Mouse (Mus musculus) MEL (cell line): ENCODE measurements around the gene Cd37. TPM values are rescaled to one million over a fixed set of nuclear protein-coding genes. Genes with fewer than 3 reads are reported as not detected.

Experiments used
- DNase-seq: peaks from one replicate; pipeline ENCODE4 v3.0.0; 2011; ENCODE audit warnings: low read depth, low spot score
- H3K27ac ChIP-seq: 2 replicates; pipeline ENCODE4 v1.5.1; 2012; ENCODE audit warnings: low read depth, mild to moderate bottlenecking, control low read depth, low read length, moderate library complexity; ENCODE audit not compliant: control insufficient read depth
- H3K27me3 ChIP-seq, 2 experiments: fragments of 150-350 bp in 1 of 2; sonication (generic) in 1 of 2; 2 replicates each; pipeline ENCODE4 v1.6.1; 2012; ENCODE audit warnings: low read length in 2 of 2, mild to moderate bottlenecking in 2 of 2, improper control_type of control experiment in 1 of 2, moderate library complexity in 1 of 2; ENCODE audit not compliant: insufficient read depth in 2 of 2, control insufficient read depth in 1 of 2
- H3K36me3 ChIP-seq, 2 experiments: 2 replicates each; pipeline ENCODE4 v1.6.1; 2012 to 2014; ENCODE audit warnings: low read length in 2 of 2, improper control_type of control experiment in 1 of 2, inconsistent platforms in 1 of 2, mild to moderate bottlenecking in 1 of 2; ENCODE audit not compliant: insufficient read depth in 2 of 2, control insufficient read depth in 1 of 2
- H3K4me1 ChIP-seq, 2 experiments: fragments of 150-350 bp in 1 of 2; sonication (generic) in 1 of 2; 2 replicates each; pipeline ENCODE4 v1.6.1; 2012; ENCODE audit warnings: low read length in 2 of 2, improper control_type of control experiment in 1 of 2, mild to moderate bottlenecking in 1 of 2; ENCODE audit not compliant: insufficient read depth in 2 of 2, control insufficient read depth in 1 of 2
- H3K4me3 ChIP-seq, 2 experiments: fragments of 150-350 bp in 1 of 2; sonication (generic) in 1 of 2; 2 replicates each; pipeline ENCODE4 v1.5.1; 2012; ENCODE audit warnings: low read depth in 2 of 2, low read length in 2 of 2, mild to moderate bottlenecking in 2 of 2, moderate library complexity in 2 of 2, control low read depth in 1 of 2, improper control_type of control experiment in 1 of 2; ENCODE audit not compliant: control insufficient read depth in 1 of 2, insufficient read depth in 1 of 2
- H3K79me2 ChIP-seq: 2 replicates; pipeline ENCODE4 v1.6.1; 2012; ENCODE audit warnings: mild to moderate bottlenecking, low read length, moderate library complexity; ENCODE audit not compliant: control insufficient read depth, poor library complexity, insufficient read depth
- H3K9ac ChIP-seq: 2 replicates; pipeline ENCODE4 v1.6.1; 2012; ENCODE audit warnings: low read depth, mild to moderate bottlenecking, control low read depth, low read length, moderate library complexity; ENCODE audit not compliant: control insufficient read depth, poor library complexity, severe bottlenecking
- H3K9me3 ChIP-seq: fragments of 150-350 bp; sonication (generic); replicated peaks from 2 replicates; pipeline ENCODE4 v1.6.1; 2012; ENCODE audit warnings: mild to moderate bottlenecking, low read length, improper control_type of control experiment, moderate library complexity; ENCODE audit not compliant: insufficient read depth
- BHLHE40 ChIP-seq: IDR thresholded peaks from 2 replicates; pipeline ENCODE4 v1.6.1; 2012; ENCODE audit warnings: low read depth, mild to moderate bottlenecking, inconsistent platforms, low read length, improper control_type of control experiment, borderline replicate concordance
- CHD1 ChIP-seq: IDR thresholded peaks from 2 replicates; pipeline ENCODE4 v1.6.1; 2012; ENCODE audit warnings: low read depth, mild to moderate bottlenecking, inconsistent platforms, low read length, improper control_type of control experiment
- CHD2 ChIP-seq: IDR thresholded peaks from 2 replicates; pipeline ENCODE4 v1.6.1; 2011; ENCODE audit warnings: low read length, improper control_type of control experiment
- CTCF ChIP-seq, 3 experiments: IDR thresholded peaks in 2 of 3; conservative IDR thresholded peaks in 1 of 3; 2 replicates each; pipeline ENCODE4 v1.5.1; 2011 to 2012; ENCODE audit warnings: low read length in 3 of 3, low read depth in 2 of 3, mild to moderate bottlenecking in 2 of 3, improper control_type of control experiment in 1 of 3, inconsistent platforms in 1 of 3, mixed read lengths in 1 of 3, moderate library complexity in 1 of 3; ENCODE audit not compliant: control insufficient read depth in 1 of 3, insufficient read depth in 1 of 3, poor library complexity in 1 of 3, severe bottlenecking in 1 of 3
- E2F4 ChIP-seq: IDR thresholded peaks from 2 replicates; pipeline ENCODE4 v1.6.1; 2011; ENCODE audit warnings: low read depth, low read length, improper control_type of control experiment, borderline replicate concordance
- ELF1 ChIP-seq: IDR thresholded peaks from 2 replicates; pipeline ENCODE4 v1.6.1; 2014; ENCODE audit warnings: low read depth, mild to moderate bottlenecking, inconsistent platforms, low read length, improper control_type of control experiment, moderate library complexity
- ETS1 ChIP-seq: IDR thresholded peaks from 2 replicates; pipeline ENCODE4 v1.6.1; 2012; ENCODE audit warnings: low read depth, mild to moderate bottlenecking, inconsistent platforms, low read length, improper control_type of control experiment, moderate library complexity
- GABPA ChIP-seq: IDR thresholded peaks from 2 replicates; pipeline ENCODE4 v1.6.1; 2012; ENCODE audit warnings: low read depth, mild to moderate bottlenecking, inconsistent platforms, low read length, improper control_type of control experiment, moderate library complexity
- GATA1 ChIP-seq: IDR thresholded peaks from 2 replicates; pipeline ENCODE4 v1.6.1; 2011; ENCODE audit warnings: low read depth, low read length, improper control_type of control experiment
- HCFC1 ChIP-seq: IDR thresholded peaks from 2 replicates; pipeline ENCODE4 v1.6.1; 2012; ENCODE audit warnings: low read depth, mild to moderate bottlenecking, inconsistent platforms, low read length, improper control_type of control experiment, moderate library complexity
- JUND ChIP-seq: IDR thresholded peaks from 2 replicates; pipeline ENCODE4 v1.6.1; 2011; ENCODE audit warnings: low read depth, mild to moderate bottlenecking, improper control_type of control experiment, low read length
- KAT2A ChIP-seq: conservative IDR thresholded peaks from 2 replicates; pipeline ENCODE4 v1.6.1; 2012; ENCODE audit warnings: low read depth, low read length, improper control_type of control experiment, inconsistent platforms
- MAFK ChIP-seq: IDR thresholded peaks from 2 replicates; pipeline ENCODE4 v1.6.1; 2011; ENCODE audit warnings: low read depth, mild to moderate bottlenecking, low read length, improper control_type of control experiment, borderline replicate concordance
- MAX ChIP-seq: IDR thresholded peaks from 2 replicates; pipeline ENCODE4 v1.6.1; 2011; ENCODE audit warnings: low read length, improper control_type of control experiment
- MAZ ChIP-seq: IDR thresholded peaks from 2 replicates; pipeline ENCODE4 v1.6.1; 2012; ENCODE audit warnings: low read depth, mild to moderate bottlenecking, inconsistent platforms, low read length, improper control_type of control experiment
- MEF2A ChIP-seq: IDR thresholded peaks from 2 replicates; pipeline ENCODE4 v1.6.1; 2014; ENCODE audit warnings: low read depth, mild to moderate bottlenecking, inconsistent platforms, low read length, improper control_type of control experiment; ENCODE audit not compliant: poor library complexity, insufficient replicate concordance, severe bottlenecking; ENCODE audit errors: extremely low read depth
- MXI1 ChIP-seq: IDR thresholded peaks from 2 replicates; pipeline ENCODE4 v1.6.1; 2011; ENCODE audit warnings: mild to moderate bottlenecking, low read depth, low read length, improper control_type of control experiment
- MYB ChIP-seq: IDR thresholded peaks from 2 replicates; pipeline ENCODE4 v1.6.1; 2011; ENCODE audit warnings: mild to moderate bottlenecking, low read depth, low read length, improper control_type of control experiment
- MYC ChIP-seq: IDR thresholded peaks from 2 replicates; pipeline ENCODE4 v1.6.1; 2011; ENCODE audit warnings: low read depth, mild to moderate bottlenecking, low read length, improper control_type of control experiment, moderate library complexity
- NRF1 ChIP-seq: IDR thresholded peaks from 2 replicates; pipeline ENCODE4 v1.6.1; 2014; ENCODE audit warnings: low read depth, mild to moderate bottlenecking, inconsistent platforms, low read length, improper control_type of control experiment, moderate library complexity; ENCODE audit not compliant: poor library complexity, insufficient read depth, severe bottlenecking
- POLR2A ChIP-seq, 2 experiments: IDR thresholded peaks; 2 replicates each; pipeline ENCODE4 v1.6.1; 2011 to 2012; ENCODE audit warnings: low read length in 2 of 2, mild to moderate bottlenecking in 2 of 2, control low read depth in 1 of 2, improper control_type of control experiment in 1 of 2, low read depth in 1 of 2, moderate library complexity in 1 of 2; ENCODE audit not compliant: control insufficient read depth in 1 of 2, insufficient read depth in 1 of 2, poor library complexity in 1 of 2
- POLR2AphosphoS2 ChIP-seq: IDR thresholded peaks from 2 replicates; pipeline ENCODE4 v1.6.1; 2011; ENCODE audit warnings: low read length, improper control_type of control experiment
- POLR2AphosphoS5 ChIP-seq: IDR thresholded peaks from 2 replicates; pipeline ENCODE4 v1.6.1; 2012; ENCODE audit warnings: low read depth, borderline replicate concordance, mild to moderate bottlenecking, inconsistent platforms, low read length, moderate library complexity, mixed read lengths
- RAD21 ChIP-seq: IDR thresholded peaks from 2 replicates; pipeline ENCODE4 v1.6.1; 2011; ENCODE audit warnings: mild to moderate bottlenecking, low read depth, low read length, improper control_type of control experiment
- RCOR1 ChIP-seq: IDR thresholded peaks from 2 replicates; pipeline ENCODE4 v1.6.1; 2012; ENCODE audit warnings: low read depth, mild to moderate bottlenecking, inconsistent platforms, low read length, improper control_type of control experiment
- SIN3A ChIP-seq: IDR thresholded peaks from 2 replicates; pipeline ENCODE4 v1.6.1; 2012; ENCODE audit warnings: low read length, improper control_type of control experiment, inconsistent platforms
- SMC3 ChIP-seq: IDR thresholded peaks from 2 replicates; pipeline ENCODE4 v1.6.1; 2011; ENCODE audit warnings: low read depth, low read length, improper control_type of control experiment
- TAL1 ChIP-seq: IDR thresholded peaks from 2 replicates; pipeline ENCODE4 v1.6.1; 2012; ENCODE audit warnings: mild to moderate bottlenecking, inconsistent platforms, low read length, moderate library complexity, mixed read lengths
- TBP ChIP-seq: IDR thresholded peaks from 2 replicates; pipeline ENCODE4 v1.8.0; 2011; ENCODE audit warnings: low read depth, low read length, improper control_type of control experiment
- TCF12 ChIP-seq: IDR thresholded peaks from 2 replicates; pipeline ENCODE4 v1.6.1; 2014; ENCODE audit warnings: low read depth, mild to moderate bottlenecking, inconsistent platforms, low read length, improper control_type of control experiment, moderate library complexity
- USF1 ChIP-seq: IDR thresholded peaks from 2 replicates; pipeline ENCODE4 v1.6.1; 2014; ENCODE audit warnings: low read depth, mild to moderate bottlenecking, inconsistent platforms, low read length, improper control_type of control experiment, moderate library complexity
- USF2 ChIP-seq, 2 experiments: IDR thresholded peaks; 2 replicates each; pipeline ENCODE4 v1.6.1; 2011 to 2012; ENCODE audit warnings: improper control_type of control experiment in 2 of 2, low read length in 2 of 2, borderline replicate concordance in 1 of 2, inconsistent platforms in 1 of 2, low read depth in 1 of 2, mild to moderate bottlenecking in 1 of 2; ENCODE audit not compliant: insufficient read depth in 1 of 2
- ZC3H11A ChIP-seq: IDR thresholded peaks from 2 replicates; pipeline ENCODE4 v1.6.1; 2012; ENCODE audit warnings: low read depth, mild to moderate bottlenecking, inconsistent platforms, low read length, improper control_type of control experiment
- ZKSCAN1 ChIP-seq: IDR thresholded peaks from 2 replicates; pipeline ENCODE4 v1.6.1; 2012; ENCODE audit warnings: low read depth, mild to moderate bottlenecking, inconsistent platforms, low read length, improper control_type of control experiment, moderate library complexity
- ZMIZ1 ChIP-seq: IDR thresholded peaks from 2 replicates; pipeline ENCODE4 v1.6.1; 2012; ENCODE audit warnings: low read depth, mild to moderate bottlenecking, inconsistent platforms, low read length, improper control_type of control experiment, moderate library complexity
- ZNF384 ChIP-seq: IDR thresholded peaks from 2 replicates; pipeline ENCODE4 v1.6.1; 2012; ENCODE audit warnings: low read depth, mild to moderate bottlenecking, inconsistent platforms, low read length, improper control_type of control experiment
- polyA plus RNA-seq, 2 experiments: library from polyadenylated mRNA; stranded (reverse) in 1 of 2; unstranded in 1 of 2; fragments of >175 nt in 1 of 2; fragments of >200 nt in 1 of 2; gene quantifications; 2 replicates each; pipeline versions ENCODE4 v1.2.1 to v1.2.4; 2012; ENCODE audit warnings: low replicate concordance in 2 of 2, low read depth in 1 of 2; ENCODE audit not compliant: insufficient read length in 2 of 2, insufficient read depth in 1 of 2, missing spikeins in 1 of 2
- total RNA-seq: library from RNA; depleted of rRNA; stranded (reverse); fragments of 300-350 nt; gene quantifications from 2 replicates; pipeline ENCODE4 v1.2.3, GENCODE M21; 2012

Gene Cd37
- total and polyA plus RNA-seq, 3 experiments = 22.4 to 111 TPM; not detected in 1

DNA sequence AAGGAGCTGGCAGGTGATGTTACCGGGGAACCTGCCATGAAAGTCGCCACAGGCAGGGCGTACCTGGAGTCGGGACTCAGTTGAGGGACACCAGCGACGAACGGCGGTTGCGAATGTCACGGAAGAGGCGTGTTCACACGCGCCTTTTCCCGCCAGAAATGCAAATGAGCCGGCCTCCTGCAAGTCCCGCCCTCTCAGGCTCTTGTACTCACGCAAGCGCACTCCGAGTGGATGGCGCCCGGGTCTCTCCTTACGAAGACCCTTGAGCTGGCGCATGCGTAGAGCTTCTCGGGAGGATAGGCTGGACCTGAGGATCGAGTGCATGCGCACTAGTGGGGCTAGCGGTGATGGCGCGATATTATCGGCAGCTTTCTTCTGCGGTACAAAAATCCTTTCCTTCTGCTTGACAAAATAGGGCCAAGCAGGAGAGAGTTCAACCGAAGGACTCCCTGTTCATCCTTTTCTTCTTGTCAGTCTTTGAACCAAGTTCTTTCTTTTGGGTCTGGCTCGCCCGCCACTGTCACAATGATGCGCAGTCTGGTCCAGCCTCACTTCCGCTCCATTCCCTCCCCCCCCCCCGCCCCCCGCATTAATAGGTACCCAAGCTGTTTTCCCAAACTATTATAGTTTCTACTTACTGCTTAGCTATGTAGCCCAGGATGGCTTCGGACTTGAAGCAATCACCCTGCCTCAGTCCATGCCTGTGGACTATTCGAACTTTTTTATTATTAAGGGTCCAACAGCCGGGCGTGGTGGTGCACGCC is 34.4 kb downstream of the Cd37 start, which contains the start of gene Ccdc155:
TSS of gene Ccdc155 (minus strand) at position 513 of the 764 bp plus-strand sequence.
- no peaks in the 10 kb centered on the region for H3K79me2 ChIP-seq
- H3K4me3 ChIP-seq = peak within 1 kb of the TSS; percentile 65 to 66
- peaks cover 0 to 7% of the 10 kb centered on the region in 2 experiments; a peak in 1 of 4 replicates for H3K4me1 ChIP-seq
- no peaks in the 10 kb centered on the region for H3K9me3 ChIP-seq
- peak within 1 kb of the TSS; percentile 44 for H3K27ac ChIP-seq
- DNase-seq = peak; percentile 99
- peaks cover 0 to 5% of the 10 kb centered on the region in 2 experiments; a peak in 1 of 4 replicates for H3K36me3 ChIP-seq
- peak within 1 kb of the TSS; percentile 56 for H3K9ac ChIP-seq
- no peaks in the 10 kb centered on the region for H3K27me3 ChIP-seq
- TF ChIP-seq NRF1 = peak; percentile 97; the same call in 1 of the 2 replicates
- TF ChIP-seq ETS1 = no peak
- no peak for TF ChIP-seq GABPA
- TF ChIP-seq ELF1 = peak; percentile 53; the same call in 1 of the 2 replicates
- TF ChIP-seq E2F4 = peak; percentile 83; the same call in 1 of the 2 replicates
- no peak for TF ChIP-seq TCF12
- TF ChIP-seq CHD1 = no peak
- no peak for TF ChIP-seq CHD2
- no peak for TF ChIP-seq USF1
- no peak for TF ChIP-seq TAL1
- TF ChIP-seq POLR2A (IDR thresholded peaks at IDR 0.05; ENCODE audit: control insufficient read depth in 1 of 2, insufficient read depth in 1 of 2, low read depth in 1 of 2, low read length in 2 of 2, poor library complexity in 1 of 2) = peak in 1 of 2 experiments; percentile 58; a peak in 1 of 4 replicates
- no peak for TF ChIP-seq ZC3H11A
- no peak for TF ChIP-seq USF2 (IDR thresholded peaks at IDR 0.05; ENCODE audit: borderline replicate concordance in 1 of 2, insufficient read depth in 1 of 2, low read depth in 1 of 2, low read length in 2 of 2)
- TF ChIP-seq POLR2AphosphoS2 = no peak
- TF ChIP-seq RAD21 = no peak
- TF ChIP-seq MAX = peak; percentile 96
- TF ChIP-seq JUND = no peak
- TF ChIP-seq POLR2AphosphoS5 = no peak
- peak; percentile 79 for TF ChIP-seq SIN3A
- no peak; the same call in 1 of the 2 replicates for TF ChIP-seq MAZ
- no peak for TF ChIP-seq MAFK
- peak; percentile 94 for TF ChIP-seq MXI1
- no peak for TF ChIP-seq SMC3
- no peak for TF ChIP-seq RCOR1
- TF ChIP-seq CTCF (IDR thresholded peaks at IDR 0.05 in 2 of 3, conservative IDR thresholded peaks at IDR 0.05 in 1 of 3; ENCODE audit: control insufficient read depth in 1 of 3, insufficient read depth in 1 of 3, low read depth in 2 of 3, low read length in 3 of 3, poor library complexity in 1 of 3, severe bottlenecking in 1 of 3) = no peak
- TF ChIP-seq GATA1 = peak; percentile 49; the same call in 1 of the 2 replicates
- TF ChIP-seq TBP = no peak
- no peak; the same call in 1 of the 2 replicates for TF ChIP-seq ZMIZ1
- TF ChIP-seq MEF2A = no peak
- no peak for TF ChIP-seq BHLHE40
- TF ChIP-seq MYB = 0 out of 2 replicates have a peak, but pooled peaks have one; percentile 13
- TF ChIP-seq ZNF384 = no peak
- TF ChIP-seq MYC = no peak
- no peak for TF ChIP-seq KAT2A
- TF ChIP-seq HCFC1 = peak; percentile 29; the same call in 1 of the 2 replicates
- no peak for TF ChIP-seq ZKSCAN1
